ENCODE assay signal across 27 mouse cellular contexts in the genomic region with DNA sequence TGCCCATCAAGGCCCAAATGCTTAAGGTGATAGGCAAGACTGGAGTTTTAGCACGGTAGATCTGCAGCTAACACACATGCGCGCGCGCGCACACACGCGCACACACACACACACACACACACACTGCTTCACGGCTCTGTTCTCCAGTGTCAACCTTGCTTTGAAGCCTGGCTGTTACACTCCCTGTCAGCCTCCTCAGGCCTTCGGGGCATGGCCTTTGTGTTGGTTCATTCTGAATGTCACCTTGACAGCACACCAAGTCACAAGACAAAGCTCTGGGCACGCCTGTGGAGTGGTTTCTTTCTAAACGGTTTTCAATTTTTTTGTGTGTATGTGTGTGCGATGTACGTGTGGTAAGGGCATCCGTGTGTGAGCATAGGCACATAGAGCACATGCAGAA.
DNase-seq lines count a peak whose midpoint lies in the region; ATAC-seq and TF ChIP-seq lines count a peak whose summit lies in the region.
"Had no signal": no experiment of that assay in that cellular context is flagged by ENCODE, and none has a peak within 500 bp of the region (broad histone marks: within the 10 kb centered on the region; RNA-seq: fewer than 3 reads in every experiment).

No protein-coding gene starts in this region.

- no peak for TF ChIP-seq CTCF in ES-Bruce4 (IDR thresholded peaks at IDR 0.05; ENCODE audit: low read depth, low read length)

- 88% methylated on average over 15 of the region's 15 CpGs for WGBS in hindbrain, embryonic 13.5 days
- WGBS in hindbrain, embryonic 12.5 days = 88% methylated on average over 15 of the region's 15 CpGs
- WGBS in embryonic facial prominence, embryonic 10.5 days = 90% methylated on average over 15 of the region's 15 CpGs

- H3K27me3 ChIP-seq in hindbrain, embryonic 13.5 days = no peaks in the 10 kb centered on the region
- no peaks in the 10 kb centered on the region for H3K27me3 ChIP-seq in hindbrain, embryonic 12.5 days
- H3K27me3 ChIP-seq in ES-Bruce4 (ENCODE audit: control insufficient read depth, insufficient read depth, low read length, poor library complexity, severe bottlenecking) = no peaks in the 10 kb centered on the region
- no peaks in the 10 kb centered on the region for H3K27me3 ChIP-seq in embryonic facial prominence, embryonic 10.5 days (replicated peaks; ENCODE audit: low read depth, poor library complexity, severe bottlenecking)
- H3K27me3 ChIP-seq: embryonic facial prominence, embryonic 12.5 days; embryonic facial prominence, embryonic 15.5 days; heart, embryonic 12.5 days; heart, embryonic 15.5 days had no signal

- no peak overlapping the region for H3K4me2 ChIP-seq in hindbrain, embryonic 13.5 days
- no peak overlapping the region for H3K4me2 ChIP-seq in hindbrain, embryonic 12.5 days (replicated peaks)
- H3K4me2 ChIP-seq: embryonic facial prominence, embryonic 12.5 days; embryonic facial prominence, embryonic 15.5 days; heart, embryonic 12.5 days; heart, embryonic 15.5 days had no signal

- TF ChIP-seq EP300 in ES-Bruce4 (IDR thresholded peaks at IDR 0.05; ENCODE audit: insufficient read depth, low read depth, low read length) = peak; percentile 93

- no peak for TF ChIP-seq POLR2A in ES-Bruce4 (IDR thresholded peaks at IDR 0.05; ENCODE audit: insufficient read depth, low read length)

- DNase-seq in R1 (ENCODE audit: low read depth, low spot score) = peak; percentile 68
- peak; percentile 17 for DNase-seq in embryonic facial prominence, embryonic 10.5 days (ENCODE audit: low spot score)
- no peak for DNase-seq in cerebellum, postnatal 10 days
- no peak for DNase-seq in layer of hippocampus, adult 9-10 months (ENCODE audit: low spot score)
- DNase-seq in lung, postnatal 4 days = no peak
- DNase-seq: adrenal gland, adult 2 months; adrenal gland, postnatal 14 days; cerebellum, adult 11-12 months; cerebellum, adult 8-10 months; cerebellum, postnatal 14 days; forebrain, postnatal 0 days; gastrocnemius, postnatal 25 days; heart, adult 18-20 months; heart, postnatal 10 days; heart, postnatal 36 days had no signal

- H3K4me3 ChIP-seq in hindbrain, embryonic 13.5 days = no peak overlapping the region
- no peak overlapping the region for H3K4me3 ChIP-seq in hindbrain, embryonic 12.5 days
- no peak overlapping the region for H3K4me3 ChIP-seq in ES-Bruce4 (ENCODE audit: low read depth, low read length)
- no peak overlapping the region for H3K4me3 ChIP-seq in embryonic facial prominence, embryonic 10.5 days
- H3K4me3 ChIP-seq: embryonic facial prominence, embryonic 12.5 days; embryonic facial prominence, embryonic 15.5 days; heart, embryonic 12.5 days; heart, embryonic 15.5 days; hindbrain, embryonic 10.5 days had no signal

- peak overlapping the region; percentile 69; the same call in 1 of the 2 replicates for H3K27ac ChIP-seq in hindbrain, embryonic 13.5 days
- H3K27ac ChIP-seq in hindbrain, embryonic 12.5 days = no peak overlapping the region
- no peak overlapping the region for H3K27ac ChIP-seq in ES-Bruce4 (ENCODE audit: insufficient read depth, low read length)
- H3K27ac ChIP-seq in embryonic facial prominence, embryonic 10.5 days (replicated peaks) = no peak overlapping the region
- H3K27ac ChIP-seq: embryonic facial prominence, embryonic 12.5 days; embryonic facial prominence, embryonic 15.5 days; heart, embryonic 15.5 days; hindbrain, embryonic 10.5 days; hindbrain, postnatal 0 days had no signal

- peaks cover 38% of the 10 kb centered on the region for H3K4me1 ChIP-seq in hindbrain, embryonic 13.5 days (replicated peaks)
- peaks cover 19% of the 10 kb centered on the region for H3K4me1 ChIP-seq in hindbrain, embryonic 12.5 days
- H3K4me1 ChIP-seq in ES-Bruce4 (ENCODE audit: control insufficient read depth, insufficient read depth, low read length) = peaks cover 10% of the 10 kb centered on the region
- H3K4me1 ChIP-seq in embryonic facial prominence, embryonic 10.5 days = peaks cover 6% of the 10 kb centered on the region
- H3K4me1 ChIP-seq: embryonic facial prominence, embryonic 15.5 days; heart, embryonic 12.5 days; heart, embryonic 15.5 days had no signal

- H3K9ac ChIP-seq in hindbrain, embryonic 13.5 days = no peak overlapping the region
- H3K9ac ChIP-seq in hindbrain, embryonic 12.5 days = no peak overlapping the region
- no peak overlapping the region for H3K9ac ChIP-seq in ES-Bruce4 (ENCODE audit: low read depth, poor library complexity, severe bottlenecking)
- H3K9ac ChIP-seq: embryonic facial prominence, embryonic 12.5 days; embryonic facial prominence, embryonic 15.5 days; forebrain, postnatal 0 days; heart, embryonic 12.5 days; heart, embryonic 15.5 days had no signal

- no peaks in the 10 kb centered on the region for H3K9me3 ChIP-seq in hindbrain, embryonic 13.5 days
- no peaks in the 10 kb centered on the region for H3K9me3 ChIP-seq in hindbrain, embryonic 12.5 days (replicated peaks)
- no peaks in the 10 kb centered on the region for H3K9me3 ChIP-seq in ES-Bruce4 (replicated peaks; ENCODE audit: control insufficient read depth, insufficient read depth, low read length, poor library complexity, severe bottlenecking)
- H3K9me3 ChIP-seq in embryonic facial prominence, embryonic 10.5 days = no peaks in the 10 kb centered on the region
- H3K9me3 ChIP-seq: embryonic facial prominence, embryonic 12.5 days; embryonic facial prominence, embryonic 15.5 days; heart, embryonic 12.5 days; heart, embryonic 15.5 days; hindbrain, embryonic 10.5 days had no signal

- no peak; the same call in 1 of the 2 replicates for ATAC-seq in hindbrain, embryonic 13.5 days (ENCODE audit: low FRiP score)
- no peak for ATAC-seq in hindbrain, embryonic 12.5 days (ENCODE audit: low FRiP score)
- ATAC-seq: forebrain, embryonic 14.5 days; forebrain, postnatal 0 days; hindbrain, postnatal 0 days; inflammation-experienced regulatory T-cells, adult 6 months; intestine, postnatal 0 days had no signal

- H3K36me3 ChIP-seq in hindbrain, embryonic 13.5 days = no peaks in the 10 kb centered on the region
- H3K36me3 ChIP-seq in hindbrain, embryonic 12.5 days = no peaks in the 10 kb centered on the region
- H3K36me3 ChIP-seq in ES-Bruce4 (ENCODE audit: control insufficient read depth, insufficient read depth, low read length, poor library complexity, severe bottlenecking) = no peaks in the 10 kb centered on the region
- no peaks in the 10 kb centered on the region for H3K36me3 ChIP-seq in embryonic facial prominence, embryonic 10.5 days (replicated peaks)
- H3K36me3 ChIP-seq: embryonic facial prominence, embryonic 12.5 days; embryonic facial prominence, embryonic 15.5 days; heart, embryonic 12.5 days; heart, embryonic 15.5 days; hindbrain, embryonic 10.5 days had no signal

Comparison
In these comparisons a context has a peak if more than half of its experiments do, and no peak if none do; other contexts are left out.
1. DNase-seq: peak in R1 (single experiment) and embryonic facial prominence, embryonic 10.5 days (single experiment); none in cerebellum, postnatal 10 days (0 of 2), layer of hippocampus, adult 9-10 months (single experiment) and lung, postnatal 4 days (0 of 2).